Mouse (Mus musculus) thymus, postnatal 0 days (tissue): ENCODE results near the gene Ackr4. TPM values are rescaled to one million over a fixed set of nuclear protein-coding genes. Genes with fewer than 3 reads are reported as not detected.

Experiments used
- DNase-seq: peaks from one replicate; pipeline ENCODE4 v3.0.0-alpha.2; 2015; ENCODE audit warnings: low spot score
- polyA plus RNA-seq: library from polyadenylated mRNA; unstranded; fragments of >200 nt; fragmentation: Nextera tagmentation; extraction: Ambion mirVana; gene quantifications from 2 replicates; pipeline ENCODE4 v1.2.1, GENCODE M21; 2015

Gene Ackr4
- polyA plus RNA-seq, result 26.5 and 29.8 TPM in 2 replicates

GRCm38 (mm10) chr9:104126833-104127232 is at the start of gene Ackr4:
Gene Ackr4 (minus strand): TSS chr9:104126933.
- no peak for DNase-seq

GRCm38 (mm10) chr9:104172342-104172741 is 45.6 kb upstream of the Ackr4 start:
- no peak for DNase-seq

- no peak for DNase-seq
Measured at GRCm38 (mm10) chr9:104171651-104172050, 44.9 kb upstream of the Ackr4 start.

GRCm38 (mm10) chr9:104169986-104170385 is 43.3 kb upstream of the Ackr4 start:
- no peak for DNase-seq

- no peak for DNase-seq
Measured at GRCm38 (mm10) chr9:104165926-104166325, 39.2 kb upstream of the Ackr4 start.

GRCm38 (mm10) chr9:104164194-104164593 is 37.5 kb upstream of the Ackr4 start:
- no peak for DNase-seq

- DNase-seq, result no peak
Measured at GRCm38 (mm10) chr9:104161117-104161516, 34.4 kb upstream of the Ackr4 start.

GRCm38 (mm10) chr9:104157291-104157690 is 30.6 kb upstream of the Ackr4 start:
- no peak for DNase-seq

- DNase-seq, result no peak
Measured at GRCm38 (mm10) chr9:104156506-104156905, 29.8 kb upstream of the Ackr4 start.

- no peak for DNase-seq
Measured at GRCm38 (mm10) chr9:104155100-104155715, 28.5 kb upstream of the Ackr4 start.

GRCm38 (mm10) chr9:104152121-104152520 is 25.4 kb upstream of the Ackr4 start:
- DNase-seq, result no peak

- DNase-seq, result no peak
Measured at GRCm38 (mm10) chr9:104148969-104149368, 22.2 kb upstream of the Ackr4 start.

GRCm38 (mm10) chr9:104146683-104147082 is 19.9 kb upstream of the Ackr4 start:
- no peak for DNase-seq

GRCm38 (mm10) chr9:104144314-104144996 is 17.7 kb upstream of the Ackr4 start:
- no peak for DNase-seq

- no peak for DNase-seq
Measured at GRCm38 (mm10) chr9:104142805-104143204, 16.1 kb upstream of the Ackr4 start.

- no peak for DNase-seq
Measured at GRCm38 (mm10) chr9:104140351-104140750, 13.6 kb upstream of the Ackr4 start.

GRCm38 (mm10) chr9:104130141-104130755 is 3.5 kb upstream of the Ackr4 start:
- no peak for DNase-seq

GRCm38 (mm10) chr9:104128110-104128509 is 1.4 kb upstream of the Ackr4 start:
- no peak for DNase-seq

GRCm38 (mm10) chr9:104123622-104124021 is 3.1 kb downstream of the Ackr4 start:
- DNase-seq, result no peak

GRCm38 (mm10) chr9:104123101-104123500 is 3.6 kb downstream of the Ackr4 start:
- DNase-seq, result no peak

GRCm38 (mm10) chr9:104109151-104109550 is 17.6 kb downstream of the Ackr4 start:
- DNase-seq, result no peak

- DNase-seq, result no peak
Measured at GRCm38 (mm10) chr9:104108571-104109143, 18.1 kb downstream of the Ackr4 start.
